Mouse (Mus musculus): ENCODE measurements around the gene T2. TPM values are rescaled to one million over a fixed set of nuclear protein-coding genes. Genes with fewer than 3 reads are reported as not detected.
A peak's percentile ranks its signal among the peaks of the same experiment; 100 is the strongest.

Gene T2
- polyA plus RNA-seq, 1 experiment: 0.09 TPM

DNA sequence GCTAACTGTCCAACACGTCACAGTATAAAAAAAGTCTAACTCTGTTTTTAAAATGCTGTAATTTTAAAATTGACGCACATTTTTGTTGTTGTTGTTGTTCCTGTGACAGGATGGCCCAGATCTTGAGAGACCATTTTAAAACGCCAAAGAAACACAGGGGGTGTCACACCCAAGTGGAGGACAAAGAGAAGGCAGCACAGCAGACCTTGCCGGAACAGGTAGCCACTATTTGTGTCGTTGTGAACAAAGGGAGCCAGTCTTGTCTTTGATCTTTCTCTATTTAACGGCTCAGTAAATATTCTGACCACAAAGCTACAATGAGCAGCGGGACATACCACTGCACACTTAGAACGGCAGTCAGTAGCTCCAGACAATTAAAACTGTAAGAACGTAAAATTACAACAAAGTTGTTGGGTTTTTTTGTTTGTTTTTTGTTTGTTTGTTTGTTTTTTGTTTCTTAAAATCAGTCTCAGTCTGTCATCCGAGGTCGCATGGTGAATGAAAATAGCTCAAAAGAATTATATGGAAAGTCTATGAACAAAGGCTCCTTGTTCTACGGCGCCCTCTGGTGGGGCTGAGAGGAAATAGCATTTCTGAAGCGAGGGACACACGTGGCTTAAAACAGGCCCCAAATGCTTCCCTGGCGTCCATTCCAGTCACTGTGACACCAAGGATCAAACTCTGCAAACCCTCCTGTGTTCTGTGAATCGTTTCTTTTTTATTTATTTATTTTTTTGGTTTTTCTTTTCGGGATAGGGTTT lies 16.7 kb downstream of the T2 start:
- no peak for TF ChIP-seq POLR2A (IDR thresholded peaks at IDR 0.05; ENCODE audit: control insufficient read depth, extremely low read depth, insufficient read depth, low read length, poor library complexity)
- TF ChIP-seq CTCF (IDR thresholded peaks at IDR 0.05; ENCODE audit: borderline replicate concordance, control insufficient read depth, extremely low read depth, insufficient read depth, low read length, poor library complexity): peak; percentile 41; the same call in 1 of the 2 replicates
- DNase-seq: peak; percentile 83
- Histone ChIP-seq H3K36me3 (ENCODE audit: control insufficient read depth, insufficient read depth, low read length) (no peaks in the 10 kb centered on the region), H3K4me3 (ENCODE audit: control insufficient read depth, insufficient read depth, low read length) (peak overlapping the region; percentile 40), H3K4me1 (replicated peaks; ENCODE audit: control insufficient read depth, insufficient read depth, low read length) (peaks cover 9% of the 10 kb centered on the region), H3K27ac (ENCODE audit: control insufficient read depth, insufficient read depth, low read length) (peak overlapping the region; percentile 78), H3K27me3 (ENCODE audit: control insufficient read depth, insufficient read depth, low read length) (no peaks in the 10 kb centered on the region)
- WGBS: 1% methylated on average over 18 of the region's 18 CpGs

DNA sequence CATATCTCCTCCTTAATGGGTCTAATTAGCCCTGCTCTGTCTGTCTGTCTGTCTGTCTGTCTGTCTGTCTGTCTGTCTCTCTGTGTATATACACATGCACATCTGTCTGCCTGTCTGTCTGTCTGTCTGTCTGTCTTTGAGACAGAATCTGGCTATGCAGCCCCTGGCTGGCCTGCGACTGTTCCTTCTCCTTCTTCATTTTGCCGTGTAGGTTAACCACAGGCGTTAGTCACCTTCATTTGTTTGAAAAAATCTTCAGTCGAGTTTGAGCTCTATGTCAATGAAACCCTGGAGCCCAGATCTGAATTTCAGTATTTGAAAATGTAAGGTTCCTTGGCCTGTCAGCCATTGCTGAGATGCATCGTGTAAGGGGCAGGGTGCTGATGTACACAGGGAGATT lies 21.5 kb downstream of the T2 start:
- 27% methylated on average over 5 of the region's 5 CpGs for WGBS
- no peaks in the 10 kb centered on the region for H3K27me3 ChIP-seq (ENCODE audit: control insufficient read depth, insufficient read depth, low read length)
- H3K36me3 ChIP-seq (ENCODE audit: control insufficient read depth, insufficient read depth, low read length): no peaks in the 10 kb centered on the region
- H3K27ac ChIP-seq (ENCODE audit: control insufficient read depth, insufficient read depth, low read length): no peak overlapping the region
- no peak for TF ChIP-seq CTCF (IDR thresholded peaks at IDR 0.05; ENCODE audit: borderline replicate concordance, control insufficient read depth, extremely low read depth, insufficient read depth, low read length, poor library complexity)
- no peak for TF ChIP-seq POLR2A (IDR thresholded peaks at IDR 0.05; ENCODE audit: control insufficient read depth, extremely low read depth, insufficient read depth, low read length, poor library complexity)
- no peak for DNase-seq
- H3K4me1 ChIP-seq (replicated peaks; ENCODE audit: control insufficient read depth, insufficient read depth, low read length): peaks cover under 1% of the 10 kb centered on the region; the same call in 1 of the 2 replicates
- no peak overlapping the region for H3K4me3 ChIP-seq (ENCODE audit: control insufficient read depth, insufficient read depth, low read length)

DNA sequence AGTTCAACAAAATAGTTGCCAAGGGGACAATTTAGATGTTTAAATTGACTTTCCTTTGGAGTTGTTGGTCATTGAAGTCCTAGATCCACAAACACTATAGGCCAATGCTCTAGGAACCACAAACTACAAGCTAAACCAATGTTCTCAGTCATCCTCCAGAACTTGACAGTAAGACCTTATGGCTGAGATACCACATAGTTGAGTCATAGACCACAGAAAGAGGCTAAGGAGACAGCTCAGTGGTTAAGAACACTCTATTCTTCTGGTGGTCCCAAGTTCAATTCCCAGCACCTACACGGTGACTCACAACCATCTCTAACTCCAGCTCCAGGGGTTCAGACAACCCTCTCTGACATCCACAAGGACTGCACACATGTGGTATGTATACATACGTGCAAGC lies 29.6 kb downstream of the T2 start:
- H3K4me3 ChIP-seq (ENCODE audit: control insufficient read depth, insufficient read depth, low read length): no peak overlapping the region
- TF ChIP-seq CTCF (IDR thresholded peaks at IDR 0.05; ENCODE audit: borderline replicate concordance, control insufficient read depth, extremely low read depth, insufficient read depth, low read length, poor library complexity) (no peak), POLR2A (IDR thresholded peaks at IDR 0.05; ENCODE audit: control insufficient read depth, extremely low read depth, insufficient read depth, low read length, poor library complexity) (no peak)
- H3K27me3 ChIP-seq (ENCODE audit: control insufficient read depth, insufficient read depth, low read length): no peaks in the 10 kb centered on the region; the same call in 1 of the 2 replicates
- DNase-seq: no peak
- 96% methylated on average over 2 of the region's 2 CpGs for WGBS
- no peaks in the 10 kb centered on the region for H3K36me3 ChIP-seq (ENCODE audit: control insufficient read depth, insufficient read depth, low read length)
- H3K4me1 ChIP-seq (replicated peaks; ENCODE audit: control insufficient read depth, insufficient read depth, low read length): peaks cover 13% of the 10 kb centered on the region
- no peak overlapping the region for H3K27ac ChIP-seq (ENCODE audit: control insufficient read depth, insufficient read depth, low read length)

DNA sequence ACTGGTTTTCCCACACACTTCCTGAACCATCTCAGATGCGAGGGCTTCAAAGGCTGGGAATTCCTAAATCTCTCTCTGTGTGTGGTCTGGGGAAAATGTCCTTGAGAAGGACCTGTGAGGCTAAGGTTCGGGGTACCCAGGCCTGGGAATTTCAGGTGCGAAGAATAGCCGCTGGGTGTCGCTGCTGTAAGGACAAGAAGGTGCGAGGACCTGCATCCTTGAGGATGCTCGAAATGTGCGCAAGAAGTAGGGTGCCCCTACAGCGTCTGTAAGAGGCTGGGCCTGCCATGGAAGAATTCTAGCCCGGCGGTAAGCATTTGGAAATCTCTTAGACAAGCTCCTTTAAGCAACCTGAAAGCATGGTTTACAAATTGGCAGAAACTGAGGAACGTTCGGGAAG lies 32.7 kb downstream of the T2 start:
- H3K27me3 ChIP-seq (ENCODE audit: control insufficient read depth, insufficient read depth, low read length): no peaks in the 10 kb centered on the region; the same call in 1 of the 2 replicates
- H3K27ac ChIP-seq (ENCODE audit: control insufficient read depth, insufficient read depth, low read length): no peak overlapping the region
- peak; percentile 62 for DNase-seq
- no peak for TF ChIP-seq POLR2A (IDR thresholded peaks at IDR 0.05; ENCODE audit: control insufficient read depth, extremely low read depth, insufficient read depth, low read length, poor library complexity)
- TF ChIP-seq CTCF (IDR thresholded peaks at IDR 0.05; ENCODE audit: borderline replicate concordance, control insufficient read depth, extremely low read depth, insufficient read depth, low read length, poor library complexity): peak; percentile 64; the same call in 1 of the 2 replicates
- H3K36me3 ChIP-seq (ENCODE audit: control insufficient read depth, insufficient read depth, low read length): no peaks in the 10 kb centered on the region
- WGBS: 6% methylated on average over 13 of the region's 13 CpGs
- H3K4me1 ChIP-seq (replicated peaks; ENCODE audit: control insufficient read depth, insufficient read depth, low read length): peaks cover 13% of the 10 kb centered on the region
- no peak overlapping the region for H3K4me3 ChIP-seq (ENCODE audit: control insufficient read depth, insufficient read depth, low read length)

DNA sequence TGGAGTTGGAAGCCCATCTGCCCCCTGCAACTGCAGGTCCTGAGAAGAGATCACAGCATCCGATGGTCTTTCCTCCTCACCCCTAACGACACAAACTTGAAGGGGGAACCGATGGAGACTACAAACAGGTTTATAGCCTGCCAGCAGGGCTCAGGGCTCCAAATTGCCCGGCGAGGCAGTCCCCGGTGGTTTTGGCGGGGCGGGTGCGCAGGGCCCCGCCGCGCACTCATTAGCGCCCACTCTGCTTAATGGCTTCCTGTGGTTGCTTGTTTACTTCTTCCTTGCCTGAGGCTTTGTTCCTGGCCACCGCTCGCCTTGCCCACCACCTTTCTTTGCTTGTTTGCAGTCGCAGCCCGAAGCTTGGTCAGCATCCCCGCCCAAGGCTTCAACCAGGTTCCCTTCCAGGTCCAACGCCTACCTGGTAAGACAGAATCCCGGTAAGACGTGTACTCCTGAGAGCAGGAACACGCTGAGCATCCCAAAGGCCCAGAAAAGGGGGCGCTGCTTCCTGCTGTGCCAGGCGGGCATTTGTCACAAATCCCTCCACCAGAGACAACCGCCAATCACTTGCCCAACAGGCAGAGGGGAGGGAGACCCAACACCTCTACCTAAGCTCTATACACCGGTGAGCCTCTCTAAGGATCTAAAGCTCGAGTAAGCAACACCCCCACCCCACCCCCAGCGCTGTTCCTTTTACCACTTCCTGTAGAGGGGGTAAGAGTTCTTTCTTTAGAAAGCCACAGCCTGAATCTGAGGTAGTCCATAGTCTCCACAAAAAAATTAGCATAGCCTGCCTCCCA lies 33.4 kb downstream of the T2 start:
- no peak for TF ChIP-seq CTCF (IDR thresholded peaks at IDR 0.05; ENCODE audit: borderline replicate concordance, control insufficient read depth, extremely low read depth, insufficient read depth, low read length, poor library complexity)
- no peak for TF ChIP-seq POLR2A (IDR thresholded peaks at IDR 0.05; ENCODE audit: control insufficient read depth, extremely low read depth, insufficient read depth, low read length, poor library complexity)
- H3K36me3 ChIP-seq (ENCODE audit: control insufficient read depth, insufficient read depth, low read length): no peaks in the 10 kb centered on the region
- no peak overlapping the region for H3K4me3 ChIP-seq (ENCODE audit: control insufficient read depth, insufficient read depth, low read length)
- H3K4me1 ChIP-seq (replicated peaks; ENCODE audit: control insufficient read depth, insufficient read depth, low read length): peaks cover 13% of the 10 kb centered on the region
- DNase-seq: peak; percentile 26
- WGBS: 2% methylated on average over 28 of the region's 28 CpGs
- H3K27ac ChIP-seq (ENCODE audit: control insufficient read depth, insufficient read depth, low read length): no peak overlapping the region
- H3K27me3 ChIP-seq (ENCODE audit: control insufficient read depth, insufficient read depth, low read length): no peaks in the 10 kb centered on the region; the same call in 1 of the 2 replicates

DNA sequence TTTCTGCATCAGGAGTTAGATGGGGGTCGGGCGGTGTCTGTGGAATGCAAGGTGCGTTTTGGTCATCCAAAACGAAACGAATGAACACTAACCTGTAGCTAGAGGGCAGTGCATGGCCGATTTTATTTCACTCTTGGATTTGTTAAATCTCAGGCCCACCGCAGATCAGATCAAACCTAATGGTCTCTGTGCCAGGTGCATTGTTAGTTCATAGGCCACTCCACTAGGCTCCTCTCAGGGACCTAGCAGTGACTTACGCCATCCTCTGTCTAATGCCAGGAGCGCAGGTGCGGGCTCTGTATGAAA lies 34.0 kb downstream of the T2 start:
- 17% methylated on average over 10 of the region's 10 CpGs for WGBS
- no peak overlapping the region for H3K27ac ChIP-seq (ENCODE audit: control insufficient read depth, insufficient read depth, low read length)
- no peaks in the 10 kb centered on the region; the same call in 1 of the 2 replicates for H3K27me3 ChIP-seq (ENCODE audit: control insufficient read depth, insufficient read depth, low read length)
- H3K4me3 ChIP-seq (ENCODE audit: control insufficient read depth, insufficient read depth, low read length): no peak overlapping the region
- no peaks in the 10 kb centered on the region for H3K36me3 ChIP-seq (ENCODE audit: control insufficient read depth, insufficient read depth, low read length)
- TF ChIP-seq POLR2A (IDR thresholded peaks at IDR 0.05; ENCODE audit: control insufficient read depth, extremely low read depth, insufficient read depth, low read length, poor library complexity): no peak
- peaks cover 13% of the 10 kb centered on the region for H3K4me1 ChIP-seq (replicated peaks; ENCODE audit: control insufficient read depth, insufficient read depth, low read length)
- no peak for DNase-seq

Measured in thymus, adult 2 months (tissue).